Mouse (Mus musculus): ENCODE measurements around the gene Ap1m2. TPM values are rescaled to one million over a fixed set of nuclear protein-coding genes. Genes with fewer than 3 reads are reported as not detected.

Gene Ap1m2
- total RNA-seq (2021) = not detected

DNA sequence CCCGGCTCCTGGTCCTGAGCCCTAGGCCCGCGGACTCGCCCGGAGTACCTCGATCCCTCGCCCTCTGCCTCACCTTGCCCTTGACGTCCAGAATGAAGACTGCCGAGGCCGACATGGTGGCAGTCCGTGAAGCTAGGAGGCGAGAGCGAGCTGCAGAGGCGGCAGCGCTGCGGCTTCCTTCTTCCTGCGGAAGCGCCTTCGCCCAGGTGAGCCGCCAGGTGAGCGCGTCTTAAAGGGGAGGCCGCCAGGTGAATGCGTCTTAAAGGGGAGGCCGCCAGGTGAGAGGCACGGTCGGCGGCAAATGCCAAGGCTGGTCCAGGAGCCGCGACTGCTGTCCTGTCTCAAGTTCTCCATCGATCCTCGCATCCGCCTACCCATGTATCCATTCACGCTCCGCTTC lies at the start of gene Ap1m2:
Gene Ap1m2, minus strand, starts transcription at position 204 of the 400 bp plus-strand sequence.
- intact Hi-C loops (cut with DNase I) = loop anchor here (2.0 kb wide), 2 partner anchors 99 to 155 kb away; partner anchors contain the start of gene Qtrt1
- no peak for DNase-seq

DNA sequence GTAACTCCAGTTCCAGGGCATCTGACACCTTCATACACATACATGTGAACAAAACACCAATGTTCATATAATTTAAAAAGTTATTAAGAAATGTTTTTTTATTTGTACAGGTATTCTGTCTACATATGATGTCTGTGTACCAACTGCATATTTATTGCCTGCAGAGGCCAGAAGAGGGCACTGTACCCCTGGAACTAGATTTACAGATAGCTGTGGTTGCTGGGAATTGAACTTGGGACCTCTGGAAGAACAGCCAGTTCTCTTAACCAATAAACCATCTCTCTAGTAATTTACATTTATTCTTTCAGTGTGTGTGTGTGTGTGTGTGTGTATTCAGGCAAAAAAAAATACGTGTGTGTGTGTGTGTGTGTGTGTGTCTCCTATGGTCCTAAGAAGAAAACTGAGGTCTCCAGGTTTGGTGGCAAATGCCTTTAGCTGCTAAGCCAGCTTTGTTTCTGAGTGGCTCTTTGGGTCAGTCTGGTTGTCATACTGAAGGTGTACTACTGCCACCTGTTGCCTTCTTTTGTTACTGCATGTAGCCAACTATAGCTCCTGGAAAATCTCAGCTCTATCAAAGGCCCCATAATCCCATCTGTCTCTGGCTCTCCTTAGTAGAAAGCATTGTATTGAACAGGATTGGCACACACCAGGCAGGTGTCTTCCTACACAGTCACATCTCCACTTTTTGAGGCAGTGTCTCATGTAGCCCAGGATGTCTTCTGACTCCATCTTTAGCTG lies 45.0 kb upstream of the Ap1m2 start:
- DNase-seq = peak; percentile 85 to 87
- intact Hi-C loops (cut with DNase I) = loop anchor here (1.0 to 5.0 kb wide), 3 partner anchors 44 to 134 kb away; partner anchors contain the start of gene Keap1

DNA sequence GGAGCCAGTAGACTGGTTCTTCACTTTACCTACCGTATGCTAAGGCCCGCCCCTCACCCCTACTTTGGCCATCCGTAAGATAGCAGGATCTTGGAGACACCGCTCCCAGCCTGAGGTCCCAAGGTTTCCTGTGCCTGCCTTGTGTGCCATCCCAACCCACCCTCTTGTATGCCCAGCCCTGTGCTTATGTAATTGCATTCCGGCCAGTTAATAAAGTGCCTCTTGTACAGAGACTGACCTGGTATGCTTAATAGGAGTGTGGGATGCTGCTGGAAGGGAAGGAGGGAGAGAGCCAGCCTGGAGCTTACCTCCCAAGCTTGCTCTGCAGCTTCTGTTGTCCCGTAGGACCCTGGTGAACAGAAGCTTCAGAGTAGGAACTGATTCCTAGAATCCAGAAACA lies 42.7 kb upstream of the Ap1m2 start:
- no peak for DNase-seq
- intact Hi-C loops (cut with DNase I) = loop anchor here (5.0 kb wide), 1 partner anchor 117 kb away; the partner anchor contains the start of gene Keap1

DNA sequence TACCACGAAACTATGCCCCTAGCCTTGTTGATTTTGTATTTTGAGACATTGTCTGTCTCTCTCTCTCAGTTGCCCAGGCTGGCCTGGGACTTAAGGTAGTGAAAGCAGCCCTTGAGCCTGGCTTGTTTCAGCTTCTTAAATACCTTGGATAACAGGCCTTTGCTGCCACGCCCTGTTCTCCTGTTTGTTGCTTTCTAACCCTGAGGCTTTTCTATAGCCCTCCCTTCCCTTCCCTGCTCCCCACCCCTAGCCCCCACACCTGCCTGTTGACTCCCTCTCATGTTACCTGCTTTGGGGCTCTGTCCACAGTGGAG lies 41.2 kb upstream of the Ap1m2 start:
- no peak for DNase-seq
- intact Hi-C loops (cut with DNase I) = no loop called here

DNA sequence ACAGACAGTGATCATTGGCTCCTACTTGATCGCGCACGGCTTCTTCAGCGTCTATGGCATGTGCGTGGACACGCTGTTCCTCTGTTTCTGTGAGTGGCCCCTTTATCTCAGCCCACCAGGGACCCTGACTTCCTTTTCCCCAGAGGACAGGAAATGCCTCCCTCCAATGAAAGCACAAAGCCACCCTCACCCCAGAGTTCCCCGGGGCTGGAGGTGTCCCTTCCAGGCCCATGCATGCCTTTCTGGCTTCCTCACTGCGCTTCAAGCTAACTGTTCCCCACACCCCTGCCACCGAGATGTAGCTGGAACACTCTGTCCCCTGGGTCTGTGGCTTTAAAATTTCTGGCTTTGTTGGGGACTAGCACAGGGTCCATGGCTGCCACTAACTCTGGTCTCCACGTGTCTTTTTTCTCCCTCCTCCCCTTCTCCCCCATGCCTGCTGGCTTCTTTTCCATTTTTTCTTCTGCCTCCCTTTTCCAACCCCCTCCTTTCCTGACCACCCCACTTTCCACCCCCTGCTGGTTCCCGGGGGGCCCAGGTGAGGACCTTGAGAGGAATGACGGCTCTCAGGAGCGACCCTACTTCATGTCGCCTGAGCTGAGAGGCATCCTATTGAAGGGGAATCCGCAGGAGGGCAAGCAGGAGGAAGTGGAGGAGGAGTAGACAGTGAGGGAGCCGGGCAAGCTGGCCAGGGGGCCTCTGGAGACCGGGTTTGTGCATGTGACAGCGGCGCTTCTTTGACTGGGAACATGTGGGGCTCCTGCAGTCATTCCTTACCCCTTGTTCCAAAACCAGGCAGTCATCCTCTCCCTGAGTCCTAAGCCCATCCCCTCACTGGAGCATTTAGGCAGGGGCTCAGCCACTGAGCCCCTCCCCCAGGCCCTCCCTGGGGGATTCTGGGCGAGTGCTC lies 40.6 kb upstream of the Ap1m2 start:
- peak; percentile 25 to 37 for DNase-seq
- intact Hi-C loops (cut with DNase I) = no loop called here

DNA sequence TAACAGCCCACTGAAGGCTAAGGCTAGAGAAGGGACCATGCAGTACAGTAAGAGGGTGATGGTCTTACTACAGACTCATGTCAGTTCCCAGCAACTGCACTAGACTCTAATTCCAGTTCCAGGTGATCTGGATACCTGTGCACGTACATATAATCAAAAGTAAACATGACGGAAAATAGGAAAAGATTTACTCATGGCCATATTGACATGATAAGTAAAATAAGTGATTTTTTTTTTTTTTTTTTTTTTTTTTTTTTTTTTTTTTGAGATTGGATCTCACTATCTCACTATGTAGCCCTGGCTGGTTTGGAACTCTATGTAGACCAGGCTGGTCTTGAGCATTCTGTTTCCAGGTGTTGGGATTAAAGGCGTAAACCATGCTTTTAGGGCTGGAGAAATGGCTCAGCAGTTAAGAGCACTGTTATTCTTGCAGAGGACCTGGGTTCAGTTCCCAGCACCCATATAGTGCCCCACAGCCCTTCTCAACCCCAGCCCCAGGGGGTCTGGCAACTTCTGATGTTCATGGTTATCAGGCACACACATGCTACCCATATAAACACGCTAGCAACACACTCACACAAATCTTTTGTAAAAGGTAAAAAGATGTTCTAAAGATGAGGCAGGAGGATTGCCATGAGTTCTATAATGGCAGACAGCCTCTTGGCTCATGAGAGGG lies 39.7 kb upstream of the Ap1m2 start:
- intact Hi-C loops (cut with DNase I) = no loop called here
- DNase-seq = no peak

DNA sequence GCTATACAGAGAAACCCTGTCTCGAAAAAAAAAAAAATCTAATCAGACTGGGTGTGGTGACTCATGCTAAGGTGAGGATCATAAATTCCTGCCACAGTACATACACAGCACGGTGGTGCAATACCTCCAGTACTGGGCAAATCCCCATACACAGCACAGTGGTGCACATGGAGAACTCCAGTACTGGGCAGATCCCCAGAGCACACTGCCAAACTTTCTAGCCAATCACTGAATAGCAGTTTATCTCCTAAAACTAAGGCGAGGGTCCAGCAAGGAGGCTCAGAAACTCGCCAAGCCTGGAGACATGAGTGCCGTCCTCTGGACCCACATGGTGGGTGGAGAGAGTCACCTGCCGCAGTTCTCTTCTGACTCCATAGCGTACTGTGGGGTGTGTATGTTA lies 39.0 kb upstream of the Ap1m2 start:
- no peak for DNase-seq
- intact Hi-C loops (cut with DNase I) = no loop called here

DNA sequence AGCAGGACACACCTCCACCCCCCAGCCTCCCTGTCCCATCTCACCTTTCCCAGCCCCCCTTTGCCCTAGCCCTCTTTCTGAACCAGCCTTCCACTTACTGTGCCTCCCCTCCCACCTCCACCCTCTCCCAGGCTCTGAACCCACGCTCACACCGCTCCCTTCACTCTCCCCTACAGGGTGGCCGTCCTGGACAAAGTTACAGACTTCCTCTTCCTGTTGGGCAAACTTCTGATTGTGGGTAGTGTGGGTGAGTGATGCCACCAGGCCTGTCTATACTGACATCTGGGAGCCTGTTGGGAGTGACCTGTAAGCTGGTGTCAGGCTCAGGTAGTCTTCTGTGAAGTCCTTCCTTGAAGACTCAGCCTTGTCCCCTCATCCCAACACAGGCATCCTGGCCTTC lies 36.0 kb upstream of the Ap1m2 start:
- DNase-seq = no peak
- intact Hi-C loops (cut with DNase I) = no loop called here

DNA sequence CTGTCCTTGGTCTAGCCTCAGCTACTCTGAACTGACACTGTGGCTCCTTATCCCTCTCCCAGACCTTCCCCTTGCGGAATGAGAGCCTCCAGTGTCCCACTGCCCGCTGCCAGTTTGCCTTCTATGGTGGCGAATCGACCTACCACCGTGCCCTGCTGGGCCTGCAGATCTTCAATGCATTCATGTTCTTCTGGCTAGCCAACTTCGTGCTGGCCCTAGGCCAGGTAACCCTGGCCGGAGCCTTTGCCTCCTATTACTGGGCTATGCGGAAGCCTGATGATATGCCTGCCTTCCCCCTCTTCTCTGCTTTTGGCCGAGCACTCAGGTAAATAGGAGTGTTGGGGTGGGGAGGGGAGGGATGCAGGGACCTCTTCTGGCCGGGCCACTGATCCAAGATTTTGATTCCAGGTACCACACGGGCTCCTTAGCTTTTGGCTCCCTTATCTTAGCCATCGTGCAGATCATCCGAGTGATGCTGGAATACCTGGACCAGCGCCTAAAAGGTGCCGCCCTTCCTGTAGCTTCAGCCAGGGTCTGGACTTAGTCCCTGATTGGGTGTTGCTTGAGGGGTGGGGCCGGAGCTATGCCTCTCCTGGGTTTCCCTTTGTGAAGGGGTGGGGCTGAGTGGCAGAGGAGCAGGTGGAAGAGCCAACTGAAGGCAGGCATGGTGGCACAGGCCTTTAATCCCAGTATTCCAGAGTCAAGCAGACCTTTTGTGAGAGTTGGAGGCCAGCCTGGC lies 34.7 kb upstream of the Ap1m2 start:
- peak; percentile 57 to 65 for DNase-seq
- intact Hi-C loops (cut with DNase I) = no loop called here

DNA sequence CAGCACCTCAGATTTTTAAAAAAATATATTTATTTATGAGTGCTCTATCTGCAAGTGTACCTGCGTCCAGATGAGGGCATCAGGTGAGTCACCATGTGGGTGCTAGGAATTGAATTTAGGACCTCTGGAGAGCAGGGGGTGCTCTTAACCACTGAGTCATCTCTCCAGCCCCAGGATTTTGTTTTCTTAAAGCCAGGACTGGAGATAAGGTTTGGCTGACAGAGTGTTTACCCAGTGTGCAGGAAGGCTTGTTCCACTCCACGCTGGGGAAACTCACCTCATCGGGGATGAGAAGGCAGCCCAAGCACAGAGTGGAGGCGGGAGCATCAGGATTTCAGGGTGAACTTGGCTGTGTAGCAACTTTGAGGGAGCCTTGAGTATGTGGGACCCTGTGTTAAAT lies 28.3 kb upstream of the Ap1m2 start:
- DNase-seq = no peak
- intact Hi-C loops (cut with DNase I) = no loop called here

DNA sequence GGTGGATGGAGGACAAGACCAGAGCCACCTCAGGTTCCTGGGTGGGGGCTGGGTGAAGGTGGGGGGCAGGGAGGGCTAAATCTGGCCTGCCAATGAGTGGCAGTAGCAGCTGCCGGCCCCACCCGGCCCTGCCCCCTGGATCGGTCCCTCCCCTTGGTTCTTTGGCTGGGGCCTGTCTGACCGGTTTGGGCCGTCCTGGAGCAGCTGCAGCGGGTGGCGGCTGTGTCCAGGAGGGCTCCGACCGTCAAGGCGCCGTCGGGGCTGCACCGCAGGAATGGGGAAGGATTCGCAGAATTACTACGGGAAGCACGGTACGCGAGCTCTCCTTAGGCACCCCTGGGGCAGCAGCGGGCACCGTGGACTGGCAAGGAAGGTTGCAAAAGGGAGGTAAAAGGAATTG lies 25.5 kb upstream of the Ap1m2 start:
- DNase-seq = peak; percentile 52 to 75
- intact Hi-C loops (cut with DNase I) = loop anchor here (2.0 kb wide), 1 partner anchor 17 kb away; the partner anchor contains the start of gene Slc44a2

DNA sequence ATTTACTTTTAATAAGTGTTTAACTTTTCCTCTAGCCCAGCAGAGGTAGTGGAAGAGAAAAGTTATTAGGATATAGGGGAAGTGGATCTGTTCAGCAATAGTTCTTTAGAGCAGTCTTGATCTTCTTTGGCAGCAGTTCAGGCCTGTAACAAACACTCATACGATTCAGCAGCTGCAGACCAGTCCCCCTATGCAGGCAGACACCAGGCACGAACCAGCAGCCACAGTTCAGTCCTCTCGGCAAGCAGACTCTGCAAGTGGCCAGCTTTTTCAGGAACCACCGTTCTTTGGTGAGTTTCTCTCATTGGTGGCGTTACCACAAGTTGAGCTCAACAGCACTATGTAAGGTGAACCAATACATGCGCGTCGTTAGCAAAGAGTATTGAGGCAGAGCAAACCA lies 24.4 kb upstream of the Ap1m2 start:
- intact Hi-C loops (cut with DNase I) = loop anchor here (2.0 kb wide), 1 partner anchor 16 kb away; the partner anchor contains the start of gene Slc44a2
- no peak for DNase-seq

DNA sequence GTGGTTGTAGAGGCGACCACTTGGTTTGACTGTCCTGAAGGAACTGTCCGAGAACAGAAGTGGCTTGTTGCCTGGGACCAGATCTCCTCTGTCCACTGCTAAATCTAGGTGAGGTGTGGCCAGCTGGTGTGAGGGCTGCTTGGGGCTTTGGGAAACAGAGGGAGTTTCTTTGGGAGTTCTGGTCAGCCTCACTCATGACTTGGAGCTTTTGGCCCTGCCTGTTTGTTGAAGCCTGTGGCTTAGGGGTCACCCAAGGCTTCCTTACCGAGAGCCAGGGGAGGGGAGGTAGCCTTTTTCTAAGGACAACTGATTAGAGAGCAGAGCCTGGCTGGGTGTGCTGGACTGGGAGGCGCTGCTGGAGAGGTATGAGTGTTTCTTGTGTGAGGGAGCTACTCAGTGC lies 23.3 kb upstream of the Ap1m2 start:
- peak; percentile 69 to 76 for DNase-seq
- intact Hi-C loops (cut with DNase I) = no loop called here

DNA sequence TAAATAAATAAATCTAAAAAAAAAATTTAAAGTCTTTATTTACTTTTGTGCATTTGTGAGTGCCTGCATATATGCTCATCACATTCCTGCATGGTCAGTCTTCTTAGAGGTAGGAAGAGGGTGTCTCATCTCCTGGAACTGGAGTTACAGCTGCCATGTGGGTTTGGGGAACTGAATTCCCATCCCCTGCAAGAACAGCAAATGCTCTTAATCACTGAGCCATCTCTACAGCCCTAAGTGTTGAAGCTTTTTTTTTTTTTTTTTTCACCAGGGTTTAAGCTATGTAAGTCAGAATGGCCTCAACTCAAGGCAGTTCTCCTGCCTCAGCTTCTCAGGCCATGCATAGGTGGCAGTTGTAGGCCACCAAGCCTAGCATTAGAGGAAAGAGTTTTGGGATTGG lies 22.6 kb upstream of the Ap1m2 start:
- DNase-seq = no peak
- intact Hi-C loops (cut with DNase I) = no loop called here

DNA sequence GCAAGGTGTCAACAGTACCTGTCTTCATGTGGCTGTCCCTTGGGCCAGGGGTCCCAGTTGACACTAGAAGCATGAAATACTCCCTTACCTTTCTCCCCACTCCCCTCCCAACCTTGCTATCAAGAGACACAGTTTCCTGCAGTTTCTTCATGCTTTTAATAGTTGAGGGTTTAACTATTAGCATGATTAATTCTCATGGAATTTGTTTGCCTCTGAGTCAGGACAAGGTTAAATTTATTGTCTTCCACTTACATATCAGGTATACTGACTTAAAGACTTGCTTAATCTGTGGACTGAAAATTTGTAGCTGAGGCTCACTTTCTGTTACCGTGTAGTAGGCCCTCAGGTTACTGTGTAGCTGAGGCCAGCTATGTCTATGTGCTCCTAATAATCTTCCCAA lies 21.4 kb upstream of the Ap1m2 start:
- DNase-seq = no peak
- intact Hi-C loops (cut with DNase I) = no loop called here

DNA sequence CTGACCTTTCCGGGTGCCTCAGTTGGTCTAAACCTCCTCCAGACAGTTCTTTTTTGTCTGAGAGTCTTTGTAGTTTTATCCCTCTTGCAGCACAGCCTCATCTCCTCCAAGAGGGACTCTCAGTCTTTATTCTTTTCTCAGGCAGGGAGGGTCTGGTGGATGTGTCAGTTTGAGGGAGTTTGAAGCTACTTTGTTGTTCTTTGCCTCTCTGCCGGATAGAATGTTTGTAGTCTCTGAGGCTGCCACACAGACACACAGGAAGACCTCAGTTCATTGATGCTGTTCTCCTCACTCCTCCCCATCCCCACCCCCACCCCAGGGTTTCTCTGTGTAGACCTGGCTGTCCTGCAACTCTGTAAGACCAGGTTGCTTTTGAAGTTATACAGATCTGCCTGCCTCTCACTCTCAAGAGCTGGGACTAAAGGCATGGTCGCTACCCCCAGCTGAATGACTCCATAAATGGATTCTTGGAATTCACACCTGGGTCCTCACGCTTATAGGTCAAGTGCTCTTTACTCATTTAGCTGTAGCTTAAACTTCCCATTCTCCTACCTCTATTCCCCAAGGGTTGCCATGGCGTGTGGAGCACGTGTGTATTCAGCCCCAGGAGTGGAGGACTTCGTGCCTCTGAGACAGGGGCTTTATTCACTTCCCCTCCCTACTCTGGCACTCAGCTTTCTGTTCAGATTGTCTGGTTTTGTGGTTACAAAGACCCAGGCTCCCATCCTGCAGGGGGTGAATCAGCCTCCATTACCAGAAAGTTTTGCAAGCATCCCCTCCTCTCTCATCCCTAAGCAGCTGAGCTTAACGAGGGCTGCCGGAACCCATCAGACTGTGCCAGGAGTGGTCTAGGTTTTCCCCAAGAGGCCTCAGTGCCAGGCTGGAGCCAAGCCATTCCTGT lies 20.3 kb upstream of the Ap1m2 start:
- no peak for DNase-seq
- intact Hi-C loops (cut with DNase I) = no loop called here

DNA sequence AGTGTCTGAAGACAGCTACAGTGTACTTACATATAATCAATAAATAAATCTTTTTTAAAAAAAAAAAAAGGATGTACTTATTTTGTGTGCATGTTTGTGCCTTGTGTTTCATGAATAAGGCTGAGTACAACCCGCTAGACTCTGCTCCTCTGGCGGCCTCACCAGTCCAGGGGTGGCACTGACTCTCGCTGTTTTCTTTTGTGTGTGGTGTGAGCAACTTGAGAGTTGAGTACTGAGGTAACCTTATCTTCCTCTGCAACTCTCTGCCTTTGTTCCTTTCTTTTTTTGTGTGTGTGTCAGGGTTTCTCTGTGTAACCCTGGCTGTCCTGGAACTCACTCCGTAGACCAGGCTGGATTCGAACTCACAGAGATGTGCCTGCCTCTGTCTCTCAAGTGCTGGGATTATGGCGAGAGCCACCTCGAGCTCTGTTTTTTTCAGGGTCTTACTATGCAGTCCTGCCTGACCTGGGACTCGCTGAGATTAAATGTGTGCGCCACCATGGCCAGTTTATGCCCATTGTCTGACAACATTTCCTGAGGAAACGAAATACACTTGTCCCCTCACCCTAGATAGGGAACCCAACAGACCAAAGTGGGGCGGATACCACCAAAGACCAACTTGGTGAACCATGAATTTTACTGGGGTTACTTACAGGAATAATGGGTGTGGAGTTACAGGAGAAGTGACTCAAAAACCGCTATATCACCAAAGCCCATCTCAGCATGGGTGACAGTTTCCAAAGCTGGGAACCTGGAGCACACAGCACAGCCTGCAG lies 19.4 kb upstream of the Ap1m2 start:
- DNase-seq = no peak
- intact Hi-C loops (cut with DNase I) = no loop called here

DNA sequence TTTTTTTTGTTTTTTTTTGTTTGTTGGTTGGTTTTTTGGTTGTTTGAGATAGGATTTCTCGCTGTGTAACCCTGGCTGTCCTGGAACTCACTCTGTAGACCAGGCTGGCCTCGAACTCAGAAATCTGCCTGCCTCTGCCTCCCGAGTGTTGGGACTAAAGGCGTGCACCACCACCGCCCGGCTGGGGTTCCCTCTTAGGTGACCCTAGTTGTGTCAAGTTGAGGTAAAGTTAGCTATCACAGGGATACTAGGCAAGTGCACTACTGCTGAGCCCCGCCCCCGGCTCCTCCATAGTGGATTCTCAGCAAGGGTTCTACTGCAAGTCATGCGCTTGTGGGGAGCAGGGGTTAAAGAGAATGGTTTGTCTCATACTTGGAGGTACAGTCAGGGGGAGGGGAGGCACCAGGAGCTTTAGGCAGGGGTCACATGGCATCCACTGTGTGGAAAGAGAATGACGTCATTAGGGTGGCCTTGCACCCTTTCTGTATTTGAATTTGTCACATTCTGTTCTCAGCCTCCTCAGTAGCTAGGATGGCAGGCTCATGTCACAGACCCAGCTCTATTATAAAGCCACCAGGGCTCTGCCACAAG lies 17.7 kb upstream of the Ap1m2 start:
- no peak for DNase-seq
- intact Hi-C loops (cut with DNase I) = no loop called here

Measured in heart, postnatal 10 days (tissue).